Mouse (Mus musculus) induced T-regulatory cell, adult 2 months (primary cell): Measurements from ENCODE around the gene Fut2.
A peak's percentile ranks its signal among the peaks of the same experiment; 100 is the strongest.

Source experiments
- DNase-seq: peaks from one replicate; pipeline ENCODE4 v3.0.0-alpha.2; 2012; ENCODE audit warnings: low read depth

Fut2 gene

GRCm38 (mm10) chr7:45666161-45666560, at the start of gene Fut2:
Gene Fut2 (minus strand): TSS chr7:45666394.
- no peak for DNase-seq

- DNase-seq = peak; percentile 97
Measured at GRCm38 (mm10) chr7:45715090-45715708, 49.0 kb upstream of the Fut2 start, which contains the start of gene Rpl18. Gene Rpl18 (plus strand): TSS chr7:45715457.

DNA sequence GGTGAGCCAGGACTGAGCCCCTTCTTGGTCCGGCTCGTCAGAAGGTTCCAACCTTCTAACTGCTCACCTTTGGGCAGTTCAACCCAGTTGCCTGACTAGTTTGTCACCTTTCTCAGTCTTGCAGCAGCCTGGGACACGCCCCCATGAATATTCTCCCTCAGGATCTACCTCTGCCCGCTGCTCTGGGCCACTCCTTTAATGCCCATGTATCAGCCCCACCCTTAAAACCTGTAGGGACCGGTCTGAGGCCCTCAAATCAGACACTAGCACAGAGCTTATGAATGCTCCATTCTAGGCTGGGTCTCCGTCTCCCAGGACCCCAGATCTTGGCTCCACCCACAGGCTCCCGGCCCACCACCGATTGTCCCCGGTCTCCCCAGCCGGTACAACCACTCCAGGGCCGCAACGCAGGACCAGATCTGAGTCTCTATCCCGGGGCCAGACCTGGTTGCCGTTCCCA, 48.5 kb upstream of the Fut2 start:
- DNase-seq = no peak

DNA sequence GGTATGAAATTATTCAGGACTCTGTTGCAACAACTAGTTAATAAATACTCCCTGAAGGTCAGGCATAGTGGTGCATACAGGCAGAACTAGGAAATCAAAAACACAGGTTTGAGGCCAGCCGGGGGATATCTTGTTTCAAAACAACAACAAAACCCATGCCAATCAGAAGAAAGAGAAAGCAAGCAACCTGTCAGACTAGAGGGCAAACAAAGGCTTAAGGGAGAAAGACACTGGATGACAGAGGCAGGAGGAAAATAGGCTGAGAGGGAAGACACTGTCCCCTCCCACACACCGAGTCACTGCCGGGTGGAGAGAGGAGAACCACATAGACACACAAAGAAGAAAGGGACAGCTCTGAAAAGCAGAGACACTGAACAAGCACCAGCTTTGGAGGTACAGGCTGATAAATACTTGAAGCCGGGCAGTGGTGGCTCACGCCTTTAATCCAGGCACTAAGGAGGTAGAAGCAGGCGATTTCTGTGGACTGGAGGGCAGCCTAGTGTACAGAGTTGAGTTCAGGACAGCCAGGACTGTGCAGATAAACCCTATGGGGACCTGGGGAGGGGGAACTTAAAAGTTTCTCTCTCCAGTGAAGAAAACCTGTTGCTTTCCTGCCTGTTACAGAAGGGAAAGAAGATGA, 47.8 kb upstream of the Fut2 start:
- DNase-seq = no peak

DNA sequence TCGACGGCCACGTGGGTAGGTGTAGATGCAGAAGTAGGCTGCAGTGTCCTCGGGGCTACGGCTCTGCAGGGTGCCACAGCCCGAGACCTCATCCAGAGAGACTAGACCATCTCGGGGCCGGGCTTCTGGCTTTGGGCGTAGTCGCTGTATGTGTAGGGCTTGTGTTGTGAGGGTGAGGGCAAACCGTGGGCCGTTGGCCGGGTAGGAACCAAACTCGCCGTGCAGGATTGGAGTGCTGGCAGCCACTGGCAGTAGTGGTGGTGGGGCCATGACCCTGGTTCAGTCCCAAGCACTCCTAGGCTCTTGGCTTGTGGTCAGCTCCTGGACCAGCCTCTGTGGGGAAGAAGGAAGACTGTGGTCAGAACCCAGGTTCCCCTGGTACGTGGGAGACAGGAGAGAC, 47.2 kb upstream of the Fut2 start:
- DNase-seq = no peak

- no peak for DNase-seq
Measured at GRCm38 (mm10) chr7:45712022-45712757, 46.0 kb upstream of the Fut2 start.

- DNase-seq = no peak
Measured at GRCm38 (mm10) chr7:45711316-45712021, 45.3 kb upstream of the Fut2 start.

DNA sequence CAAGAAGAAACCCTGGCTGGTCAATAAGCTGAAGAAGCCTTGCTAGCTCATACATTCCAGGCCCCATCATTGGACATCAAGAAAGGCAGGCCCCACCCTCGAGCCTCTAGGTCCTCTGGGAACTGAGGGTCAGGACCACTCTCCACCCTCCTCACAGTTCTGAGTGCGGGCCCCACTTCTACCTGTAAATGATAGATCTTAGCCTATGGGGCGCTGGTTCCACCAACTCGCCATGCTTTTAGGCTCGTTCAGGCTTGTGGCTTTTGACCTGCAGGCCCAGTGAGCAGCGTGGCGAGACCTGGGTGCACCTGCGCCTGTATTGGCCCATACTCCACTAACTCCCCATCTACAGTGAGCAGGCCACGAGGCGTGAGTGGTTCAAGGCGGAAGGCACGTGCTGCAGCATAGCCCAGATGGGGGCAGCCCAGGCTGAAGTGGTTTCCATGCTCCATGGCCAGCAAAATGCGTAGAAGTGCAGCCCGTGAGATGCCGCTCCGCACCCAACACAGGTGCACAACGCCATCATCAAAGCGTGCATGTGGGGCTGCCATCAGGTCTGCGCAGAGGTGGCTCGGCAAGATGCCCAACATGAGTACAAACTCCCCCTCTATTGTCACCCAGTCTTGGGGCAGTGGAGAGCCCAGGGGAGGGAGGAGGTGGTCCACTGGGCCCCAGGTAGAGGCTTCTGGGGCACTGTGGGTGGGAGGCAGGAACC, 44.4 kb upstream of the Fut2 start:
- DNase-seq = no peak

DNA sequence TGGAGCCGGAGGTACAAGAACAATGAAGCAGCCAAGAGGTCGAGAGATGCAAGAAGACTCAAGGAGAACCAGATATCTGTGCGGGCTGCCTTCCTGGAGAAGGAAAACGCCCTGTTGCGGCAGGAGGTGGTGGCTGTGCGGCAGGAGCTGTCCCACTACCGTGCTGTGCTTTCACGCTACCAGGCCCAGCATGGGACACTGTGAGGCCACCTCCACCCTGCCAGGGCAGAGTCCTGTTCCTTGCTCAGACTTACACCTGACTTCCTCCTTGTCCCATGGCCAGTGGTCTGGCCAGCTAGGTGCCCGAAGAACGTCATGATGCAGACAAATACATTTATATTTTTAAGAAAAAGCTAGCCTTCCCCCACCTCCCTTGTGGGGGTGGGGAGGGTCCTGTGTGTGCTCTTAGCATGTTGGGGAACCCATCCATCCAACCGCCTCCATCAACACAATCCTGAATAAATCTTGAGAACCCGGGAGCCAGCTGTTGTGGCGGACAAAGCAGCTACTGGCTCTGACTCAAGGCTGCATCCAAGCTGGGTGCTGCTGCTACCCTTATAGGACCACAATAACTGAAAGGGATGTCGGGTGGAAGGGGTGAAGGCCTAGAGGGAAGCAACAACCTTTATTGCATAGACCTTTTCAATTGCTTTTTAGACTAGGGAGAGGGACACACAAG, 43.6 kb upstream of the Fut2 start:
- no peak for DNase-seq

GRCm38 (mm10) chr7:45709036-45709435, 42.8 kb upstream of the Fut2 start:
- DNase-seq = peak; percentile 60

- DNase-seq = no peak
Measured at GRCm38 (mm10) chr7:45708221-45708761, 42.1 kb upstream of the Fut2 start.

- peak; percentile 94 for DNase-seq
Measured at GRCm38 (mm10) chr7:45707375-45707967, 41.3 kb upstream of the Fut2 start.

DNA sequence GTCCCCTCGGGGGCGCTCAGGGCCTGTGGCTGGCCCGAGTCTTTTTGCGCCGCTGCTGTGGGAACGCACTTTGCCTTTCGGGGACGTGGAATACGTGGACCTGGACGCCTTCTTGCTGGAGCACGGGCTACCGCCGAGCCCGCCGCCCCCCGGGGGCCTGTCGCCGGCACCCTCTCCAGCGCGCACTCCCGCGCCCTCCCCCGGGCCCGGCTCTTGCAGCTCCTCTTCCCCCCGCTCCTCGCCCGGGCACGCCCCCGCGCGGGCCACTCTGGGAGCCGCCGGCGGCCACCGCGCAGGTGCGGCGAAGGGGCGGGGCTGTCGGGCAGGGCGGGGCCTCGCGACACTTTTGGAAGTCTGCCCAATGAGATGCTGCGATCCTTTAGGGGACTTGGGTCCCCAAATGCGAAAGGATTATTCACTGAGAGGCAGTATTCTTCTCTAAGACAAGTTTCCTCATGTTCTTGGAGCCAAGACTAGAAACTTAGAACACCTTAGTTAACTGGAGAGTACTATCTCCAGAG, 40.6 kb upstream of the Fut2 start:
- DNase-seq = peak; percentile 93

DNA sequence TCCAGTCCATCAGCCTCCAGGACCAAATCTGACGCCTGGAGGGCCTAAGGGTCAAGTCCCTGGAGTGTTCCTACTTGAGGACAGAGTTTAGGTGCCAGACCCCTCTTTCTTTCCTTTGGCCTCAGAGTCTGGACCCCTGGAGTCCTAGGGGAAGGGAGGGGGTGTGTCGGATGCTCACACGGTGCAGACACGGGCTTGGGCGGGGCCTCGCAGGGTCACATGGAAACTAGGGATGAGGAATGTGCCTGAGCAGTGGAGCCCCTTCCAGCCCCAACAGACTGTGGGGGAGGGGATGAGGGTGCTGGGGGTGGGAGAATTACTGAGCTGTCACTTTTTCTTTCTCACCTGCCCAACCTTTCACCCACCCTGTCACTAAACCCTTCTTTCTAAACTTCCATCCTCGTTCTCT, 39.7 kb upstream of the Fut2 start:
- DNase-seq = peak; percentile 59

GRCm38 (mm10) chr7:45705443-45705864, 39.3 kb upstream of the Fut2 start:
- no peak for DNase-seq

GRCm38 (mm10) chr7:45704730-45705442, 38.7 kb upstream of the Fut2 start, which contains the start of gene Dbp:
Gene Dbp (plus strand): TSS chr7:45705088.
- DNase-seq = peak; percentile 99

GRCm38 (mm10) chr7:45704046-45704559, 37.9 kb upstream of the Fut2 start:
- peak; percentile 87 for DNase-seq

GRCm38 (mm10) chr7:45703521-45704033, 37.4 kb upstream of the Fut2 start:
- DNase-seq = no peak
